Mouse (Mus musculus): ENCODE results near the gene Snapc4. TPM values are rescaled to one million over a fixed set of nuclear protein-coding genes. Genes with fewer than 3 reads are reported as not detected.
A peak's percentile ranks its signal among the peaks of the same experiment; 100 is the strongest.

The Snapc4 gene
- polyA plus RNA-seq, 1 experiment from 2014 or later, result 34.8 TPM

DNA sequence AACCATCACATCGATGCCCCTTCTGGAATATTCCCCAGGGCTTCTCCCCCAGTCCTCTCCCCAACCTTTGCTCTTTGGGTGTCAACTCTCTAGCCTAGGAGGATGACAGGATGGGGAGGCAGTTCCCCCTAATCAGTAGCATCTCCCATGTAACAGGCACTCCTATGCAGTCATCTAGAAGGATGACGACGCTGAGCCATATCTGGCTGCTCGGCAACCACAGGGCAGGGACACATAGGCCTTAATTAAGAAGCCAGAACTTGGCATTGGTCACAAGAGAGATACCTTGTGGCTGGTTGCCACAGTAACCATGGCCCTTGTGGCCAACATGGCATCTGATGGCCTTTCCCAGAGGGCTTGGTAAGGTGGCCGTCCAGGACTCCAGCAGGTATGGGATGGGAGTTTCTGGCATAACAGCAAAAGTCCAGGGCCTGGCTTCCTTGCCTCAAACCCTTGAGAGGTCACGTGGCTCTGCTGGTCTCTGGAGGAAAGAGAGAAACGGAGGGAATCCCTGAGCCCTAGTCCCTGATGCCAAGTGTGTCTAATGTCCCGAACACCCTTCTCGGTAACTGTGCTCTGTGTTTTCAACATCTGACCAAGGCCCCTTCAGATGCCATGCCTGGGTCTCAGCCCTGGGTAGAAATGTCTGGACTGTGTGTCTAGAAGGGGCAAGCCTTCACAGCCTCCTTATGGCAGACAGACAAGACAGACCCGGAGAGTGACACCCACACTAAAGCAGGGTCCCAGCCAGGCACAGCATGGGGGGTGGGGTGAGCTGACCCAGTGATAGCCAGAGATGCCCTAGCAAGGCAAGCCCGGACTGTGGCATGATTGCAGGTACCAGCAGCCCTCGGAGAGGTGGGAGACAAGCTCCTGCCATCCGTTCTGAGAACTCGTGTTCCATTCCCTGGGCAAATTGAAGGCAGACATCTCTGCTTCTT lies 59.9 kb downstream of the Snapc4 start:
- peaks cover 49% of the 10 kb centered on the region for H3K4me1 ChIP-seq (ENCODE audit: control insufficient read depth, insufficient read depth, low read length)
- H3K27ac ChIP-seq (ENCODE audit: low read length), result no peak overlapping the region
- H3K27me3 ChIP-seq (ENCODE audit: control insufficient read depth, insufficient read depth, low read depth, low read length), result no peaks in the 10 kb centered on the region
- no peak overlapping the region for H3K4me2 ChIP-seq (ENCODE audit: low read length)
- no peak overlapping the region for H3K9ac ChIP-seq (ENCODE audit: low read depth, low read length)
- WGBS, result 86% methylated on average over 14 of the region's 14 CpGs
- no peaks in the 10 kb centered on the region for H3K9me3 ChIP-seq (replicated peaks; ENCODE audit: control insufficient read depth, low read length, poor library complexity, severe bottlenecking)
- no peak for ATAC-seq
- no peak overlapping the region for H3K4me3 ChIP-seq (ENCODE audit: low read depth, low read length)
- peaks cover 16% of the 10 kb centered on the region for H3K36me3 ChIP-seq (ENCODE audit: control insufficient read depth, insufficient read depth, low read length)

DNA sequence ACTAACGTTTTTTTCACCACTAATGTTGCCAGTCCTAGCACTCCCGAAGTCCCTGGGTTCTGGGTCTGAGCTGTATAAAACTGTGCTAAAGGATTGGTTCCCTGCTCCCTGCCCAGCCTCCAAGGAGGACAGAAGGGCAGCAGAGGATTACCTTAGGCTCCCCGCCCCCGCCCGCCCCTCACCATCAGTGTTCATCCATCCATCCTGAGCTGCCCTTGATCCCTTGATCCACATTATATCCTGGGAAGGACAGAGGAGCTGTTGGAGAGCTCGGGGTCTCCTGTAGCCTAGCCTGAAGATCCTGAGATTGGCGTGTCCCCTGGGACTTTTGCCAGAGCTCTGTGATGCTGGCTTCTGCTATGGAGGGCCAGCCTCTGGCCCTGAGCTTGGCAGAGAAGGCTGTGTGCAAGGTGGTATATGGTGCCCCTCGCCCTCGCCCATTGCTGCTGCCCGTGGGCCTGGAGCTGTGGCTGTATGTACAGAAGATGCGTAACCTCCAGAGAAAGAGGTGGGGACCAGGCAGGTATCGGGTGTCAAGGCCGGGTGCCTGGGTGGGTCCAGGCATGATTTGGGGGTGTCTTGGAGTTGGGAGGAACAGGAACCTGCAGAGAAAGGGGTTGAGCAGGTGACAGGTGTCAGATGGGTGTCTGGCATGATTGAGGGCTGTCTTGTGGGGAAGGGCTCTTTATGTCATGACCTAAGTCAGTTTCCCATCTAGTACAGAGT lies 60.8 kb downstream of the Snapc4 start:
- Histone ChIP-seq H3K27ac (ENCODE audit: low read length) (no peak overlapping the region), H3K27me3 (ENCODE audit: control insufficient read depth, insufficient read depth, low read depth, low read length) (no peaks in the 10 kb centered on the region), H3K9me3 (replicated peaks; ENCODE audit: control insufficient read depth, low read length, poor library complexity, severe bottlenecking) (no peaks in the 10 kb centered on the region), H3K36me3 (ENCODE audit: control insufficient read depth, insufficient read depth, low read length) (peaks cover 10% of the 10 kb centered on the region; the same call in 1 of the 2 replicates), H3K4me3 (ENCODE audit: low read depth, low read length) (no peak overlapping the region), H3K4me2 (ENCODE audit: low read length) (no peak overlapping the region), H3K4me1 (ENCODE audit: control insufficient read depth, insufficient read depth, low read length) (peaks cover 52% of the 10 kb centered on the region), H3K9ac (ENCODE audit: low read depth, low read length) (peak overlapping the region; percentile 28; the same call in 1 of the 2 replicates)
- ATAC-seq, result no peak
- WGBS, result 73% methylated on average over 13 of the region's 13 CpGs

DNA sequence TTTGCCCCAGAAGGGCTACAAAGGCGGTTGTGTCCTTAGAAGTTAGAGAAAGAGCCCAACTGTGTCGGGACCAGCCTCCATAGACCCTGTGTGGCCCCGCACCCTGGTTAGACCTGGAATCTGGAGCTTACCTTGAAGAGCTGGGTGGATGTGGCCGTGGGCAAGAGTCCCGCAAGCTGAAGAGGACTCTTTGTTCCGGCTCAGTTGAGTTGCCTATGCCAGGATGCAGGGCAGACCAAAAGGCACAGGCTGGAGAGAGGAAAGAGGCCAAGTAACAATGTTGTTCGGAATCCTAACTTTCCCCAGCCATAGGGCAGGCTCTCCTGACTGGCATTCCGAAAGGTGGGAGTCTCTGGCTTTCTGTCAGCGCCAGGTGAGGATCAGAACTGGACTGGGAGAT lies 61.3 kb downstream of the Snapc4 start:
- Histone ChIP-seq H3K27me3 (ENCODE audit: control insufficient read depth, insufficient read depth, low read depth, low read length) (no peaks in the 10 kb centered on the region), H3K27ac (ENCODE audit: low read length) (no peak overlapping the region), H3K9ac (ENCODE audit: low read depth, low read length) (peak overlapping the region; percentile 28; the same call in 1 of the 2 replicates), H3K4me2 (ENCODE audit: low read length) (no peak overlapping the region), H3K36me3 (ENCODE audit: control insufficient read depth, insufficient read depth, low read length) (peaks cover 5% of the 10 kb centered on the region; the same call in 1 of the 2 replicates), H3K4me1 (ENCODE audit: control insufficient read depth, insufficient read depth, low read length) (peaks cover 54% of the 10 kb centered on the region), H3K9me3 (replicated peaks; ENCODE audit: control insufficient read depth, low read length, poor library complexity, severe bottlenecking) (no peaks in the 10 kb centered on the region), H3K4me3 (ENCODE audit: low read depth, low read length) (no peak overlapping the region)
- WGBS, result 87% methylated on average over 9 of the region's 9 CpGs
- no peak for ATAC-seq

DNA sequence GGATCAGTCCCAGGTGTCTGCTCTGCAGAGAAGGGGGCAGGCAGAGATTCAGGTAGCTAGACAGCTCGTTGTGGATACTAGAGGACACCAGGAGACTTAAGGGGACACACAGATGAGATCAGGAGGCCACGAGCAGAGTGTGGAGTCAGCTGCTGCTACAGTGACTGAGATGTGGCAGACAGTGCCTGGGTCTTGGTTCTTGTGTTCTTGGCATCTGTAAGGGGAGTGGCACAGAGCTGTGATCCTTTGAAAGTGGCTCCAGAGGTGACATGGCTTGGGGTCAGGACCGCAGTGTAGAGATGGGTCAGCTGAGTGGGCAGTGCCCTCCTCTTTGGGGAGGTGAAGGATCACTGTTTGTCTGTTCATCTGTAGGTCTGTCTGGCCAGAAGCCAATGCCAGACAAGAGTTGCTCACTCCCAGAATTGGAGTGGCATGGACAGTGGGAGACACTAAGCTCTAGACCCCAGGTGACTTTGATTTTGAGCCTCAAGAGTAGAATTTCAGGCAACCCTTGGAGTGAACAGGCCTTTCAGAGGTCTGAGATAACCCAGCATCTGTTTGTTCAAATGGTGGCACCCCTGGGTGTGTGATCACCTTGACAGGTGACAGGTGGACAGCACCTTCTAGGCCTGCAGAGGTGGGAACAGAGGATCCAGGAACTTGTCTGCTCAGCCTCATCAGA lies 62.3 kb downstream of the Snapc4 start:
- no peak for ATAC-seq
- Histone ChIP-seq H3K27me3 (ENCODE audit: control insufficient read depth, insufficient read depth, low read depth, low read length) (no peaks in the 10 kb centered on the region), H3K9me3 (replicated peaks; ENCODE audit: control insufficient read depth, low read length, poor library complexity, severe bottlenecking) (no peaks in the 10 kb centered on the region), H3K27ac (ENCODE audit: low read length) (no peak overlapping the region), H3K4me3 (ENCODE audit: low read depth, low read length) (no peak overlapping the region), H3K36me3 (ENCODE audit: control insufficient read depth, insufficient read depth, low read length) (no peaks in the 10 kb centered on the region; the same call in 1 of the 2 replicates), H3K4me1 (ENCODE audit: control insufficient read depth, insufficient read depth, low read length) (peaks cover 54% of the 10 kb centered on the region), H3K4me2 (ENCODE audit: low read length) (peak overlapping the region; percentile 73), H3K9ac (ENCODE audit: low read depth, low read length) (peak overlapping the region; percentile 99)
- 86% methylated on average over 3 of the region's 3 CpGs for WGBS

DNA sequence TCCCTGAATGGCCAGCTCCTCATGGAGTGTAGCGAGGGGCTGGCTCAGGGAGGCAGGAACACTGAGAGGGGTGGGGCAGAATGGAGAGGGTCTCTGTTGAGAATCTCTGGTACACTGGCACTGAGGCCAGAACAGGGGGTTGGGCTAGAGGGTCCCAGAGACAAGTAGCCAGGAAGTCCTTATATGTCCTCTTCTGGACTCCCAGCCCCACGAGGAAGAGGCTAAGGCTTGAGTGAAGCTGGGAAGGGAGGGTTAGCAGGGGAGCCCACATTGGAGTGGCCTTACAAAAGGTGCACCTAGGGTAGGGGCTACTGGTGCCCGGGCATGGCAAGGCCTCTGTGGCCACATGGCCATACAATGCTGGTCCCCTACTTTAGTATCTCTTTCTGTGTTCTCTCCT lies 63.1 kb downstream of the Snapc4 start:
- H3K9me3 ChIP-seq (replicated peaks; ENCODE audit: control insufficient read depth, low read length, poor library complexity, severe bottlenecking), result no peaks in the 10 kb centered on the region
- ATAC-seq, result no peak
- H3K4me2 ChIP-seq (ENCODE audit: low read length), result peak overlapping the region; percentile 73
- WGBS, result 73% methylated on average over 3 of the region's 3 CpGs
- no peak overlapping the region for H3K27ac ChIP-seq (ENCODE audit: low read length)
- H3K9ac ChIP-seq (ENCODE audit: low read depth, low read length), result peak overlapping the region; percentile 99
- H3K4me3 ChIP-seq (ENCODE audit: low read depth, low read length), result peak overlapping the region; percentile 78
- H3K4me1 ChIP-seq (ENCODE audit: control insufficient read depth, insufficient read depth, low read length), result peaks cover 54% of the 10 kb centered on the region
- no peaks in the 10 kb centered on the region for H3K27me3 ChIP-seq (ENCODE audit: control insufficient read depth, insufficient read depth, low read depth, low read length)
- H3K36me3 ChIP-seq (ENCODE audit: control insufficient read depth, insufficient read depth, low read length), result no peaks in the 10 kb centered on the region; the same call in 1 of the 2 replicates

DNA sequence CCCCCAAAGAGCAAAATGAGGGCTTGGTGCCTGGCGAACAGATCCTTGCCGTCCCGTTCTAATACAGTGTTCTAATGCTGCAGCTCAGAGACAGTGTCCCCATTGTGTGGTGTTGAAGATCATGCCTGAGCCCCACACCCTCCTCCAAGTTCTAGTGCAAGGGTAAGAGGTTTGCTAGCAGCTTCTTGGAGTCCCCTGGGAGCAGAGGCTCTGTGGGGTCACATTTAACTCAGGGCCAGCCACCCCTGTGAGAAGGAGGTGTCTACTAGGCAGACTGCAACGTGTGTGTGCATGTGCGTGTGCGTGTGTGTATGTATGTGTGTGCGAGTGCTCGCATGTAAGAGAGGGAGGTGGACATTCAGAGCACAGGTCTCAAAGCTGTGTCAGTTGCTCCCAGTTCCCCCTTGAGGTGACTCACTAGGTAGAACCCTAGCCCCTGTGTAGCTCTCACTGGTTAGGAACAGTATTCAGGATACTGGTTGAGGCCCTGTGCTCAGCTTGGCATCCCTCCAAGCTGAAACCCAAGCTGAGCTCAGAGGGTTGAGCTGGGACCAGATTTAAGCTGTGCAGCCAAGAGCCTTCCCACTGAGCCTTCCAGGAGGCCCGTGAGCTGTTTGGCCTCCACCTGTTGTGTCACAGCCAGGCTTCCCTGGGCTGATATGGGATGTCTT lies 63.7 kb downstream of the Snapc4 start:
- 45% methylated on average over 9 of the region's 9 CpGs for WGBS
- Histone ChIP-seq H3K4me3 (ENCODE audit: low read depth, low read length) (peak overlapping the region; percentile 78), H3K27me3 (ENCODE audit: control insufficient read depth, insufficient read depth, low read depth, low read length) (no peaks in the 10 kb centered on the region), H3K9me3 (replicated peaks; ENCODE audit: control insufficient read depth, low read length, poor library complexity, severe bottlenecking) (no peaks in the 10 kb centered on the region), H3K9ac (ENCODE audit: low read depth, low read length) (peak overlapping the region; percentile 99), H3K27ac (ENCODE audit: low read length) (peak overlapping the region; percentile 98), H3K4me2 (ENCODE audit: low read length) (peak overlapping the region; percentile 73), H3K36me3 (ENCODE audit: control insufficient read depth, insufficient read depth, low read length) (no peaks in the 10 kb centered on the region; the same call in 1 of the 2 replicates), H3K4me1 (ENCODE audit: control insufficient read depth, insufficient read depth, low read length) (peaks cover 52% of the 10 kb centered on the region)
- 0 out of 2 replicates have a peak, but pooled peaks have one; percentile 1 for ATAC-seq

DNA sequence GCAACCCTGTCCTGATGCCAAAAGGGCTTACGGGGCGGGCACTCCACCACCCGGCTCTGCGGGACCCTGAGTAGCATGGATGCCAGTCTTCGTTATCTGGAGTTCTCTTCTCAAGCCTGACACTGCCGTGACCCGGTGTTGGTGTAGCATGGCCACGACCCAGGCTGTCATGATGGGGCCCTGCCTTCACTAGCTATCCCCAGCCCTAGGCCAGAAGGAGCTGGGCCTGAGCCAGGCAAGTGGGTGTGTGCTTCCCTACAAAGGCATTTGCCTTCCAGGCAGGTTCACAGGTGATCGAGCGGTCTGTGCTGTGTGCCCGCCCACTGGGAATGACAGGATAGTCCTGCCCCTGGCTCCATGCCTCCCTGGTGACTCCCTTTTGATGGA lies 64.5 kb downstream of the Snapc4 start:
- Histone ChIP-seq H3K9ac (ENCODE audit: low read depth, low read length) (peak overlapping the region; percentile 99), H3K27me3 (ENCODE audit: control insufficient read depth, insufficient read depth, low read depth, low read length) (no peaks in the 10 kb centered on the region), H3K4me1 (ENCODE audit: control insufficient read depth, insufficient read depth, low read length) (peaks cover 48% of the 10 kb centered on the region), H3K9me3 (replicated peaks; ENCODE audit: control insufficient read depth, low read length, poor library complexity, severe bottlenecking) (no peaks in the 10 kb centered on the region), H3K27ac (ENCODE audit: low read length) (peak overlapping the region; percentile 98), H3K4me3 (ENCODE audit: low read depth, low read length) (peak overlapping the region; percentile 78), H3K36me3 (ENCODE audit: control insufficient read depth, insufficient read depth, low read length) (no peaks in the 10 kb centered on the region; the same call in 1 of the 2 replicates), H3K4me2 (ENCODE audit: low read length) (peak overlapping the region; percentile 73)
- peak; percentile 63 for ATAC-seq
- WGBS, result 0% methylated on average over 11 of the region's 11 CpGs

All from midbrain, embryonic 16.5 days (tissue).